Mouse (Mus musculus): ENCODE data around the gene Fgf2. TPM values are rescaled to one million over a fixed set of nuclear protein-coding genes. Genes with fewer than 3 reads are reported as not detected.

Fgf2 gene
- total RNA-seq, 2 experiments from 2014 or later: 2.8 to 8.0 TPM

GRCm38 (mm10) chr3:37413446-37413845 lies 65.3 kb downstream of the Fgf2 start:
- no peak for DNase-seq (ENCODE audit: low spot score in 2 of 2)

GRCm38 (mm10) chr3:37414413-37414960 lies 66.3 kb downstream of the Fgf2 start:
- DNase-seq (ENCODE audit: low spot score in 2 of 2): peak; percentile 71 to 80

DNA sequence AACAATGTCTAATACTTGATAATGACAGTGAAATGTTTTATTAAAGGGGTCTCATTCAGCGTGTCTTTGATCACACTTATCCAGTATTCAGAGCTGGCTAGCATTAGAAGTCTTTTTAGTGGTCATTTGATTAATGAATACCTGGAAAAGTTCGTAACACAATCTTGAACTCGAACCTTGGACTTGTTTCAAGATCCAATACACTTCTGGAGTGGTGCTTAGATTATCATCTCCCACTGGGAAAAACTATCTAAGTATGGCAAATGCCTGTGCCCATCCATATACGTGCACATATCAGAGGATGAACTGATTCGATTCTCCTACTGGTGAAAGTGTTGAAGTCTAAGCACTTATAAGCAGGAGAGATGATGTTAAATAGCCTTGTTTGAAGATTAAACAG lies 70.2 kb downstream of the Fgf2 start:
- no peak for DNase-seq (ENCODE audit: low spot score in 2 of 2)

DNA sequence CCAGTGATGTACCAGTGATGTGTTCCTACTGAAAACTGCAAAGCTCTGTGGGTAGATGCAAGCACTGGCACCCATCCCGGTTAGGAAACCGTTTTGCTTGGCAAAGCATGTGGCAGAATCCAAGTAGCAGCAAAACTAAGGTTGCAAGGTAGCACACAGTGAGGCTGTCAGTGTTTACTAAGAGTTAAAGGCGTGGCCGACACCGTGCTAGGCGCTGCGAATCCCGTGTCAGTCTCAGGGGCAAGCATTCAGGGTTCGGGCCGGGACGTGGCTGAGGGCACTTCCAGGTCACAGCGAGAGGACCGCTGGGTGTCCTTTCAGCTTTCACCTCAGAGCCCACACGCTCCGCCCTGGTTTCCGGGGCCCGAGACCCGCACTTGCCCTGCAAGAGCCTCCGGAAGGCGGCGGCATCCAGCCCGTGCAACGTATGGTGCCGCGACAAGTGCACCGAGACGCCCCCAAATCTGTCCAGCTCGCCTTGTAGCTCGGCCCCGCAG lies 70.9 kb downstream of the Fgf2 start:
- DNase-seq (ENCODE audit: low spot score in 2 of 2): no peak

DNA sequence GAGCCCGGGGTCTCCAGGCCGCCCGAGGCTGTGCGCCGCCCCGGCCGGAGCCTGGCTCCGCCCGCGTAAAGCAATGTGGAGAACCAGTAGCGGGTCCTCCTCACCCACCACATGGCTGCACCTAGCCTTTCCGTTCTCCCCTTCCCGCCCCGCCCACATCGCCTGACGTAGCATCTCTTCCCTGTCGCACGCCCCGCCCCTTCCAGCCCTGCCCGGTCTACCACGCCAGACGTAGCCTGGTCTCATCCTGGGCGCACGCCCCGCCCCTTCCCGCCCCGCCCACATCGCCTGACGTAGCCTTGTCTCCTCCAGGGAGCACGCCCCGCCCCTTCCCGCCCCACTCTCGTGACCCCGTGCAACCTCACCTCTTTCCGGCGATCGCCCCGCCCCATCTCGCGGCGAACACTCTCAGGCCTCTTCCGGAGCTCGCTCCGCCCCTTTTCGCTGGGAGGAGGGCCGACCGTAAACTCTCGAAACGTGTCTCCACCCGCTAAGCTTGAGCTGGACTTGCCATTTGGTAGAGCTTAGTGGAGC lies 71.4 kb downstream of the Fgf2 start, which contains the start of gene Spata5:
Gene Spata5 (plus strand): TSS at position 439 of the 534 bp plus-strand sequence.
- DNase-seq (ENCODE audit: low spot score in 2 of 2): peak; percentile 90 to 93

DNA sequence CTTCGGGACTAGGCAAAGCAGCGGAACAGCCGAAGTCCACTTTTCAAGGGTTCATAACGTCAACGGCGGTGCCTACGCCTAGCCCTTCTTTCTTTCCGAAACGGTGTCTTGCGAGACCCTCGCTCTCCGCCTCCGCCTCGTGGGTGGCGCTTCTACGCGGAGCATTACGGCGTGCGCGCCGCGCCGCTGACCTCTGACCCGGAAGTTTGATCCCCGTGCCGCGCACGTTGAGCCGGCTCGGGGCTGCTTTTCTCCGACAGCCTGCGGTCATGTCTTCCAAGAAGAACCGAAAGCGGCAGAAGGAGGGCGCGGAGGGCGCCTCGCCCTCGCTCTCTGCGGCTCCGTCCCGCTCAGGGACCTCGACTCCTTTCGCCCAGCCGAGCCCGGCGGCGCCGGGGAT lies 71.9 kb downstream of the Fgf2 start, which contains the start of gene Nudt6:
Gene Nudt6 (minus strand): TSS at position 140 of the 400 bp plus-strand sequence.
- peak; percentile 90 for DNase-seq (ENCODE audit: low spot score in 2 of 2)

DNA sequence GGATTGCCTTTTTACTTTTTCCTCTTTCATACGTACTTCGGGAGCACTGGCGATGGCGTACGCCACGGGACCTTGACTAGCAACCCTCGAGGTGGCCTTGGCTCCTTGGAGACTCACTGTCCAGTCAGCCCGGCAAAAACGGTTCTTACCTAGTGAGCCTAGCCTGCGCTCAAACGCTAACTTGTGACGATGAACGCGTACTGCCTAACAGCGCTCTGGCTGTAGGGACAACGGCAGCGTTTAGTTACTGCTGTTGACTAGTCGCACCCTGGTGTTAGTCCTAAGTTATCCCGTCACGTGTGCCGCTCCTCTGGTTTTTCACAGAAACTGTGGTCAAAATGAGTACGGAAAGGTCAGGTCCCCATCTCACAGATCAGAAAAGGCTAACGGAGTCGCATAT lies 72.5 kb downstream of the Fgf2 start:
- peak in 1 of 2 experiments; percentile 52 for DNase-seq (ENCODE audit: low spot score in 2 of 2)

- DNase-seq (ENCODE audit: low spot score in 2 of 2): no peak
These were observed 73.0 kb downstream of the Fgf2 start for GRCm38 (mm10) chr3:37421179-37421578.

- DNase-seq (ENCODE audit: low spot score in 2 of 2): no peak
These were observed 77.9 kb downstream of the Fgf2 start for GRCm38 (mm10) chr3:37426069-37426468.

- no peak for DNase-seq (ENCODE audit: low spot score in 2 of 2)
These were observed 82.2 kb downstream of the Fgf2 start for GRCm38 (mm10) chr3:37430359-37430758.

DNA sequence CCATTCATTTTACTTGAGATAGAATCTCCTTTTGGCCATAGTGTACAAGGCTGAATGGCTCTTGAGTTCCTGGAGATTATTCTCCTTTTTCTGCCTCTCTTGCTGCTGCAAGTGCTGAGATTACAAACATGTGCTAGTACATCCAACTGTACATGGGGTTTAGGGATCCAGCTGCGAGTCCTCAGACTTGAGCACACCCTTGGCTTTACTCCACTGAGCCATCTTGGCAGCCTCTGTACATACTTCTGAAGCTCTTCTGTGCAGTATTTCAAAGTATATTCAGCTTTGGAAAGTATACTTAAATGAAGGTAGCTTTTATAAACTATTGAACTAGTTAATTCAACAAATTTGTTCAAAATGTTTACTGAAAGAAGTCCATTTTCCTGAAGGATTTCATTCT lies 91.6 kb downstream of the Fgf2 start:
- no peak for DNase-seq (ENCODE audit: low spot score in 2 of 2)

DNA sequence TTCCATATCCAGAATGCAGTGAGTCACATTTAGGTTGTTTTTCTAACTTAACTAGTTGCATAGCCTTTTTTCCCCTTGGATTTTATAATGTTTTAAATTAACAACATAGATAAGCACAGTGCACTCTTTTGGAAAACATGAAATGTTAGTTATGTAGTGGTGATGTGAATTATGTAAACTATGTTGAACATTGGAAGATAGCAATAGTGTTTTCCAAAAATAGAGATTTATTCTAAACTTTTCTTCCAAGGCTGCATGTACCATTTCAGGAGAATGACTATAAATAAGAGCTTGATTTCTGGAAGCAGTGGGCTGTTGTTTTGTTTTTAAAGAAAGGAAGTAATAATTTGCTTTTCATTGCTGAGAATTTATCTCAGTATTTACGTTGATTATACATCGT lies 95.3 kb downstream of the Fgf2 start:
- no peak for DNase-seq (ENCODE audit: low spot score in 2 of 2)

GRCm38 (mm10) chr3:37455992-37456391 lies 107.8 kb downstream of the Fgf2 start:
- no peak for DNase-seq (ENCODE audit: low spot score in 2 of 2)

Other genes with a start within 250 kb of the Fgf2 start
- gene Il2, start 222.4 kb upstream of the Fgf2 start, total RNA-seq (2021): not detected
- gene Il21, start 115.7 kb upstream of the Fgf2 start, total RNA-seq (2021): not detected
- gene Bbs12, start 35.8 kb upstream of the Fgf2 start, total RNA-seq (2021): 1 to 10 TPM; 4.5 to 4.6 TPM
- 1 to 10 TPM; 3.5 to 6.7 TPM for gene Cetn4, start 35.6 kb upstream of the Fgf2 start, total RNA-seq (2021)
- gene Spata5, start 71.5 kb downstream of the Fgf2 start, total RNA-seq (2021): 10 to 100 TPM; 43.6 to 51.2 TPM
- 10 to 100 TPM; 15.9 to 18.8 TPM for gene Nudt6, start 71.9 kb downstream of the Fgf2 start, total RNA-seq (2021)